Mouse (Mus musculus) gastrocnemius, adult 2 months (tissue): ENCODE measurements around the gene Isx. TPM values are rescaled to one million over a fixed set of nuclear protein-coding genes. Genes with fewer than 3 reads are reported as not detected.

Source experiments
- DNase-seq: peaks from one replicate; pipeline ENCODE4 v3.0.0; 2022
- H3K27ac ChIP-seq: fragments of 200-600 bp; 2 replicates; pipeline ENCODE4 v1.8.1; 2022; ENCODE audit warnings: mild to moderate bottlenecking
- H3K4me3 ChIP-seq: fragments of 200-600 bp; 2 replicates; pipeline ENCODE4 v1.8.1; 2022; ENCODE audit warnings: mild to moderate bottlenecking, moderate library complexity
- CTCF ChIP-seq: fragments of 200-600 bp; IDR thresholded peaks from 2 replicates; pipeline ENCODE4 v1.8.1; 2022; ENCODE audit warnings: antibody characterized with exemption, mild to moderate bottlenecking, moderate library complexity
- intact Hi-C: fragments of 180-260 bp; cut with DNase I; formaldehyde crosslinking; loops from one replicate; pipeline ENCODE4 v1.15.1; 2025
- long read RNA-seq, 2 experiments: library from polyadenylated mRNA; stranded (forward); transcript quantifications; one replicate each; pipeline ENCODE4 v2.0.0; 2021
- total RNA-seq, 2 experiments: library from RNA; stranded (reverse); gene quantifications; 2 replicates each; pipeline ENCODE4 v1.2.3; 2021

Gene Isx
- not detected for total RNA-seq
- long read RNA-seq, experiment 1: 0 reads
- long read RNA-seq, experiment 2: 0 reads

DNA sequence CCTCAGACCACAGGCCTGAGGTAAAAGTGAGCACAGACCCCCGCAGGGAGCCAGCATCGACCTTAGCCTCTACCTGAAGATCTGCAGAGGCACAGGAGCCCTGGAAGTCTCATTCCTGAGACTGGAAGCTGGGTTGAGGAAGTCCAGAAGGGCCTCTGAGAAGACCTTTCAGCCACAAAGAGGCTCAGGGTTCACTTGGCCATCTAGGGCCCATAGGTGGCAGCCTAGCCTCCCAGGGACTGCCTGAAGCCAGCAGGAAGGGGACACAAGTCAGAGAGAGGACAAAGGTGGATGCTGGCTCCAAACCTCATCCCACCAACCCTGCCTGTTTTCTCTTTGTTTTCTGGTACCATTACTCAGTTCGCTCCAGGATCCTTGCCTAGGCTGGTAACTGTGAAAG is at the start of gene Isx:
Gene Isx, plus strand, starts transcription at position 234 of the 400 bp plus-strand sequence.
- no peak within 1 kb of the TSS for H3K27ac ChIP-seq
- TF ChIP-seq CTCF: no peak
- no peak for DNase-seq
- H3K4me3 ChIP-seq: no peak within 1 kb of the TSS
- intact Hi-C loops: no loop called here

DNA sequence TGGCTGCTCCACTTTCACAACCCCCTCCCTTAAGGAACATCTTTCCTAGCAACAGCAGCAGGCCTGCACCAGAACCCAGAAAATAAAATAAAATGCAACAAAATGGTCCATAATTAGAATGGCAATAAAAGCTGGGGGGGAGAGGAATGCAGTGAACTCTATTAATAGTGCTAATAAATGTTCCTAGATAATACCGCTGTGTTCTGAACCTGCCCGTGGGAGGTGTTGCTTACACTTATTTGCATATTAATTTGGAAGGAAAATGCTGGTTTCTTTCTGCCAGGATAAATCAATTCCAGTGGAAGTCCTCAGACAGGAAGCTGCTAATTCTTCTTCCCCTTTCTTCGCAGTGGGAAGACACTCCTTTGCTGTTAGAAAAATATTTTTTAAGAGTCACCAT is 45.3 kb upstream of the Isx start:
- intact Hi-C loops: no loop called here
- TF ChIP-seq CTCF: no peak
- Histone ChIP-seq H3K27ac (no peak overlapping the region), H3K4me3 (no peak overlapping the region)
- DNase-seq: no peak

DNA sequence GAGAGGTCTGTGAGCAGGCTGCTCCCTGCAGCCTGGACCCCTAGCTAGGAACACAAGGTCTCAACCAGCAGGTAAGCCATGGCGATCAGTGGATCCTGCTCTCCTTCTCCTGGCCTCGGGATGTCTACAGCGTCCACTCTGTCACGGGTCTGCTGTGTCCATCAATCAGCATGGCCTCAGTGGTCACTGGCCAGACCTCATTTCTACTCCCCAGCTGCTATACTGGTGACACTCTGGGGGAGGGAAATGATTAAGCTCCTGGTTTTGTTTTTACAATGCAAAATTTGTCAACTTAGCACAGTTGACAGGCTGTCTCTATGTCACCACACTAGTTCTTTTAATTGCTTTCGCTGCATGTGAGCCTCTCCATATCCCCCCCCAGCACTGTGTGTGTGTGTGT is 41.7 kb upstream of the Isx start:
- no peak for DNase-seq
- TF ChIP-seq CTCF: no peak
- intact Hi-C loops: no loop called here
- Histone ChIP-seq H3K4me3 (no peak overlapping the region), H3K27ac (no peak overlapping the region)

DNA sequence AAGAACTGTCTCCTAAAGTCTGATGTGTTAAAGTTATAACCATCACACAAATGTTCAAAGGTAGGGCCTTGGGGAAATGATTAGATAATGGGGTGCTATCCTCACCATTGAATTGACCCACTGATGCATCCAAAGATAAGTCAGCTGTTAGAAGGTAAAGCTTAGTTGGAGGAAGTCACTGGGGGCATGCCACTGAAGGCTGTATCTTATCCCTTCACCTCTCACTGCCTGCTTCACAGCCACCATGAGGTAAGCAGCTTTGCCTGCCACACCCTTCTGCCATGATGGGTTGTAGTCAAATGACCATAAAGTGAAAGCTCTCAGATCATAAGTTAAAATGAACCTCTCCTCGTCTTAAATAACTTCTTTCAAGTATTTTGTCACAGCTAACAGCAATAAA is 38.7 kb upstream of the Isx start:
- no peak for TF ChIP-seq CTCF
- intact Hi-C loops: no loop called here

DNA sequence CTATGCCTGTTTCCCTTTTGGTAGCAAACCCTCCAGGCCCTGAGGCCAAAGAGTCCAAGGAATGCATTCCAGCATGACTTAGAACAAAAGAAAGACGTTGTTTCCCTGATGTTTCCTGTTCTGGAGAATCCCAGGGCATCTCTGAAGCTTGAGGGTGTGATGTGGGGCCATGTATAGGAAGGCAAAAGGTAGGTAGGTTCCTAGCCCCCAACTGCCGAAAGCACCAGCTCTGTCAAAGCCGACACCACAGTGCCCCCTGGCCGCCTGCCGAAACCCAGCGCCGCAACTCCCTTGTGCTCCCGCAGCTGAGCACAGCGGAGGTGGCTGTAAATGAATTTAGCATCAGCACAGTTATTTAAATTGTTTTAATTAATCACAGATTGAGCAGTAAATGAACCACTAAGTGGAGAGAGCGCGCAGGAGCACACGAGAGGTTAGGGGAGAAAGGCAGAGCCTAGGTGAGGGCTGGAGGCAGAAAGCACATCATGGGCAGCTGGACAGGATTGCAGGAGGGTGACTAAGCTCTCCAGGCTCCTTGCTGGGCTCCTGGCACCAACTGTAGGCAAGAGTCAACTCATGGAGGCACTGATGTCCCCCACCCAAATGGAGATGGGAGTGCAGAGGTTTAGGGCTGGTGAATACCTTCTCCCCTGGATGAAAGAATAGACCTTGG is 25.5 kb upstream of the Isx start:
- Histone ChIP-seq H3K4me3 (no peak overlapping the region), H3K27ac (no peak overlapping the region)
- DNase-seq: no peak
- intact Hi-C loops: no loop called here
- no peak for TF ChIP-seq CTCF

More for the DNA sequence above, 38.7 kb upstream of the Isx start:
- Histone ChIP-seq H3K27ac (no peak overlapping the region), H3K4me3 (no peak overlapping the region)
- no peak for DNase-seq

DNA sequence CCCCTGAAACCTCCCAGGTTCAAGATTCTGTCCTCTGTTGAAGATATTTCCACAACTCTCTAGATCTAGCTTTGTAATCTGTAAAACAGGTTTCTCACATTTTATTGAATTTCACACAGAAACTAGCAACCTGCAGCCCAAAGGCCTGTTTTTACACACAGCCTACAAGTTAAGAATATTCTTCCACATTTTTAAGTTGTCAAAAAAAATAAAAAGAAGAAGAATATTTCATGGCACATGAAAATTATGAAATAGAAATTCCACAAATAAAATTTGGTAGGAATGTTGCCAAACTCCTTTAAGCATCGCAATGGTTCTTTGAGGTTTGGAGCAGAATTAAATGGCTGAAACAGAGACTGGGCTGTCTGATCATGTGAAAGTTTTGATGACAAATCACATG is 24.3 kb upstream of the Isx start:
- Histone ChIP-seq H3K4me3 (no peak overlapping the region), H3K27ac (no peak overlapping the region)
- TF ChIP-seq CTCF: no peak
- no peak for DNase-seq
- intact Hi-C loops: no loop called here

DNA sequence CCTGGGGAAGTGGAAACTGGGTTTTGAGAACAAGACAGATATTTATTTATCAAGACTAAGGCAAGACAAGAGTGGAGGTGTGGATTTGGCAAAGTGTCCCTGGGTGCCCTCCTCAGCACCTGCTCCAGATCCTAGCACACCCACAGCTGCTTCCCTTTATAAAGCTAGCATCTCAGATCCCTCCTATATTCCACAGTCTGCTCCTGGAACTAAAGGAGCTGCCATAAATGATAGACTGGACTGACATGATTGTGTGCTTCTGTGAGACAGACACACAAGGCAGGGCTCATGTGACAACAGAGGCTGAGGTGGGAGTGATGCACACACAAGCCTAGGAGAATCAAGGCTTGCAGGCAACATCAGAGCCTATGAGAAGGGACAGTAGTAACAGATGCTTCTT is 22.0 kb upstream of the Isx start:
- no peak overlapping the region for H3K4me3 ChIP-seq
- intact Hi-C loops: no loop called here
- DNase-seq: no peak
- H3K27ac ChIP-seq: no peak overlapping the region
- TF ChIP-seq CTCF: no peak

DNA sequence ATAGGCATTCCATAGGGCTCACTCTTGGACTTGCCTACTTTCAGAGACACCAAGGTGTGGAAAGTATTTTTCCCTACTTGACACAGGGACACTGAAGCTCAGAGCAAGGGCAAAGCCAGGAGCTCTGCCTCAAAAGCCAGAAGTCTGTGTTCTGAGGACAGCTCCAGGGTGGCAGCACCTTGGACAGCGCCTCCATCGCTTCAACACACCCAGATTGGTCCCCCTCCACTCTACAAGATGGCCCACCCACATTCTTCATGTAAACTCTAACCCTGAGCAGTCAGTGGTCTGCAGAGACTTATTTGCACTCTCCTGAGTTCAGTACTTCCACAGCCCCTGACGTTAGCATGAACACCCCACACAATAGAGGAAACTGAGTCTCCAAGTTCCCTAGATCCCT is 21.1 kb upstream of the Isx start:
- no peak overlapping the region for H3K27ac ChIP-seq
- H3K4me3 ChIP-seq: no peak overlapping the region
- intact Hi-C loops: no loop called here
- DNase-seq: no peak
- no peak for TF ChIP-seq CTCF

DNA sequence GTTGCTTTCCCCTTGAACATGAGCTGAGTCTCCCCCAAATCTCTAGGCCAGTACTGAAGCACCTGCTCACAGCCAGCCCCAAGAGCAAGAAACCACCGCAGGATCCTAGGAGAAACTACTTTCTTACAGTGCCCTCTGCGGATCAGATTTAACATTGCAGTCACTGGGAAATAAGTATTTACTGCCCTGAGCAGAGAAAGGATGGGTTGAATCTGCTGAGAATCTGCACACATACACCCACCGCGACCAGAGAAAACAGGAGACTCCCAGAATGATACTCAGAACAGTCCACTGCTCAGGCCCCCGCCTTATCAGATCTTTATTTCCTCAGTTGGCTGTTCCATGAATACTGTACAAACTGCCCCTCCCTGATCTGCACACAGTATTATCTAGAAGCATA is 19.5 kb upstream of the Isx start:
- H3K27ac ChIP-seq: no peak overlapping the region
- no peak overlapping the region for H3K4me3 ChIP-seq
- intact Hi-C loops: no loop called here
- DNase-seq: no peak
- peak; percentile 50 for TF ChIP-seq CTCF

DNA sequence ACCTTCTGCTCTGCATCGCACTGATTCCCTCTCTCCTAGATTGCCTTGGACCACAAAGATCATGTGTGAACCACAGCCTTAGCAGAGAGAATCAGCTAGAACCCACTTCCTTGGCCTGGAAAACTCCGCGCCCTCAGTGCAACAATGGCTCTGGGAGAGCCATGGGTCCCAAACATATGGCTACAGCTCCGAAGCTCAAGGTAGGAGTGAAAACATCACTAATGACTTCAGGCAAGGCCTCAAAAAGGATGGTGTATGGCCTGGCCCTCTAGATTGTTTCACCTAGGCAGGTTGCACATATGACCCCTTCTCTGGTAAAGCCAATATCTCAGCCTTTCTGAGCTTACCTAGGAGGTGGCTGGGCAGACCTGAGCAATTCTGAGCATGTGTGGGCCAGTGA is 18.2 kb upstream of the Isx start:
- Histone ChIP-seq H3K4me3 (no peak overlapping the region), H3K27ac (no peak overlapping the region)
- intact Hi-C loops: no loop called here
- DNase-seq: no peak
- TF ChIP-seq CTCF: no peak

DNA sequence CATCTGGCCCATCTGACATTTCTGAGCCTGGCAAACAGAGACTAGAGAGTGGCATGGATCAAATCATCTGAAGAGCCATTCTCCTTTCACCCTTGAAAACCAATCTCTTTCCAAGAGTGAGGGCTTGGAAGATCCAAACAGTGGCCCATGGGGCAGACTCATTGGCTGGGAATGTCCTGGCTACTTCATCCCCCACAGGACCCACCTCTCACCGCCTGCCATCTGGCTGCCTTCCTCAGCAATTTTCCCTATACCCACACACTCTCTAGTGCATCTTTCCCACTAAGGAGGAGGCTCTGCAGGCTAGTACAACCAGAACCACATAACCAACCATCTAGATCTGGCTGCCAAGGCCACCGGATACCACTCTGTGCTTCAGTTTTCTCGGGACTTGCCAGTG is 17.6 kb upstream of the Isx start:
- no peak for DNase-seq
- intact Hi-C loops: no loop called here

DNA sequence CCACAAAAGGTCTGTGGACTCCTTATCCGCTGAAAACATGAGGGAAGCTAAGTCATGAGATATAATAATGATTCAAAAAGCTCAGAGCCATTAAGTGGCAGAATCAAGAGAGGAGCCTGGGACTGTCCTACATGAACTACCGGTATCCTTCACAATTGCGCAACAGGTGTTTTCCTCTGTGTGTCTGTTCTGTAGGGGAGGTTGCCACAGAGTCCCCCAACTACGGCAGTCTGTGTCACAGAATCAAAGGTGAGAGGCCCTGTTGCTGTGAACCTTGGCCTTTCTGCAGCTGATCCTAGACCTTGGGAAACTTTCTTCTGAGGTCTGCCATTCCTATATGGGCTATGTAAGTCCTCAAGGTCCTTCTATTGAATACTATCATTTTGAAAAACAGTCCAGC is 13.7 kb upstream of the Isx start:
- no peak for DNase-seq
- no peak overlapping the region for H3K27ac ChIP-seq
- H3K4me3 ChIP-seq: no peak overlapping the region
- intact Hi-C loops: no loop called here
- TF ChIP-seq CTCF: no peak

More for the DNA sequence above, 17.6 kb upstream of the Isx start:
- H3K27ac ChIP-seq: no peak overlapping the region
- TF ChIP-seq CTCF: no peak
- H3K4me3 ChIP-seq: no peak overlapping the region

DNA sequence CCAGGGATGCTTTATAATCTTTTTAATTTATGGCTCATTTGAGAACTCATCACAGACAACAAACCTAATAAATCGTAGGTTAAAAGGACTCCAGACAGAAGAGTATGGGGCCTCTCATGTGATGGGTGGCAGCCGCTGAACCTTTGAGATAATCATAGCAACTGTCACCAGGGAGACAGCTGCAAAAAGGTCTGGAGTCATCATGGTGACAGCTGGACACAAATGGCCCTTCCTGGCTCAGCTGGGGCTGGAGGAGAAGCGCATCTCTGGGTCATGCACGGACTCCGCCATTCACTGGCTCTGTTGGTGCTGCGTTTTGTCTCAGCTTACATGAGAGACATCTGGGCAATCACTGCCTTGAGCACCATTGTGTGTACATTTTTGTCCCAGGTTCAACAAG is 12.5 kb upstream of the Isx start:
- Histone ChIP-seq H3K4me3 (no peak overlapping the region), H3K27ac (no peak overlapping the region)
- DNase-seq: no peak
- intact Hi-C loops: no loop called here
- no peak for TF ChIP-seq CTCF

DNA sequence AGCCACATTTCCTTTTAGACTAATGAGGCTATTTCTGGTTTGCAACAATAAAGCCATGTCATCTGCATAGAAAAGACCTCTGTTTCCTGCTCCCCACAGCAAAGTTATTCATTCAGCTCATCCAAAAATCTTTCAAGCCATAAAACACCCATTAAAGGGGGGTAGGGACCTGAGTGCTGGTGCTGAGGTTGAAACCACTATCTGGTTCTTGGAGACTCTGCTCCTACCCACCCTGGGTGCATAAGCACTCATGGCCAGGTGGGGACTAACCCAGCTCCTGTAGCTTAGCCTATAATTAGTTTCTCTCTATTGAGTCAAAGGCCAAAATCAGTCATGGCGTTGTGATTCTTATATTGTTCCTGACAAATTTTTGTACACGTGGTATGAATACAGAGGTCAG is 10.4 kb upstream of the Isx start:
- intact Hi-C loops: no loop called here
- TF ChIP-seq CTCF: no peak
- DNase-seq: no peak
- Histone ChIP-seq H3K27ac (no peak overlapping the region), H3K4me3 (no peak overlapping the region)
